Mouse (Mus musculus): ENCODE measurements at regions not wholly inside any gene's neighbourhood (a gene's known extent, or its start where the extent isn't known, plus 50 kb on each side); places are given as distances from the start of the nearest gene placed in this dataset.

- DNase-seq = no peak
Observed at GRCm38 (mm10) chr1:81945236-81945635, 287.7 kb upstream of the Gm9747 start.

- DNase-seq = no peak
Observed at GRCm38 (mm10) chr1:81950140-81950550, 282.8 kb upstream of the Gm9747 start.

GRCm38 (mm10) chr1:81950853-81951252 is 282.1 kb upstream of the Gm9747 start:
- DNase-seq = no peak

- no peak for DNase-seq
Observed at GRCm38 (mm10) chr1:81951493-81952011, 281.4 kb upstream of the Gm9747 start.

GRCm38 (mm10) chr1:81952095-81952494 is 280.8 kb upstream of the Gm9747 start:
- no peak for DNase-seq

GRCm38 (mm10) chr1:81954507-81954906 is 278.4 kb upstream of the Gm9747 start:
- no peak for DNase-seq

- no peak for DNase-seq
Observed at GRCm38 (mm10) chr1:81967062-81967461, 265.9 kb upstream of the Gm9747 start.

GRCm38 (mm10) chr1:81967746-81968295 is 265.1 kb upstream of the Gm9747 start:
- DNase-seq = no peak

GRCm38 (mm10) chr1:81972575-81972974 is 260.3 kb upstream of the Gm9747 start:
- DNase-seq = no peak

- no peak for DNase-seq
Observed at GRCm38 (mm10) chr1:81973481-81973880, 259.4 kb upstream of the Gm9747 start.

GRCm38 (mm10) chr1:82007943-82008342 is 225.0 kb upstream of the Gm9747 start:
- DNase-seq = no peak

GRCm38 (mm10) chr1:82008805-82009204 is 224.1 kb upstream of the Gm9747 start:
- no peak for DNase-seq

GRCm38 (mm10) chr1:82010995-82011394 is 221.9 kb upstream of the Gm9747 start:
- no peak for DNase-seq

GRCm38 (mm10) chr1:82015341-82015740 is 217.6 kb upstream of the Gm9747 start:
- DNase-seq = no peak

GRCm38 (mm10) chr1:82018701-82019404 is 214.1 kb upstream of the Gm9747 start:
- DNase-seq = no peak

GRCm38 (mm10) chr1:82027761-82028160 is 205.2 kb upstream of the Gm9747 start:
- DNase-seq = no peak

GRCm38 (mm10) chr1:82031130-82031529 is 201.8 kb upstream of the Gm9747 start:
- no peak for DNase-seq

GRCm38 (mm10) chr1:82032410-82032809 is 200.5 kb upstream of the Gm9747 start:
- DNase-seq = no peak

GRCm38 (mm10) chr1:82038171-82038570 is 194.7 kb upstream of the Gm9747 start:
- no peak for DNase-seq

GRCm38 (mm10) chr1:82038698-82039097 is 194.2 kb upstream of the Gm9747 start:
- no peak for DNase-seq

- DNase-seq = no peak
Observed at GRCm38 (mm10) chr1:82041286-82042050, 191.4 kb upstream of the Gm9747 start.

- no peak for DNase-seq
Observed at GRCm38 (mm10) chr1:82042051-82042432, 190.9 kb upstream of the Gm9747 start.

GRCm38 (mm10) chr1:82042527-82042926 is 190.4 kb upstream of the Gm9747 start:
- DNase-seq = no peak

- DNase-seq = no peak
Observed at GRCm38 (mm10) chr1:82066291-82066690, 166.6 kb upstream of the Gm9747 start.

All from liver (tissue).